Mouse (Mus musculus): ENCODE data around the gene Sema7a. TPM values are rescaled to one million over a fixed set of nuclear protein-coding genes. Genes with fewer than 3 reads are reported as not detected.

The Sema7a gene
- total RNA-seq, 2 experiments from 2014 or later: 9.0 to 14.4 TPM

DNA sequence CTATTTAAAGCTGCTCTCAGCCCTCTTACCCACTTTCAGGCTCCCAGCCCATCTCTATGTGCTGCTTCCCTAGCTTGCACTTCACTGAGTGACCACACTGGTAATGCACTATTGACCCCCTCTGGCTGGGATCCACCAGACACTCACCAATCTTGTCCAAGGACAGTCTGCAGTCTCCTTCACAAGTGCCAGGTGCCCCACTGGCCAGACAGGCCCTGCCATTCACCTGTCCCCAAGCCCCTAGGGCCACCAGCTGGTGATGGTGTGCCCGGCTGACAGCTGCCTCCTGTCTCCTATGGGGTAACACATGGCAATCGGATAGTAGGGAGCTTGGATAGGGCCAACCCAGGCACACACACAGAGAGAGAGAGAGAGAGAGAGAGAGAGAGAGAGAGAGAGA is 2.1 kb downstream of the Sema7a start:
- Histone ChIP-seq H3K4me3 (peak overlapping the region; percentile 97), H3K27ac (peak overlapping the region; percentile 90)
- intact Hi-C loops (cut with DNase I): no loop called here
- no peak for TF ChIP-seq CTCF (IDR thresholded peaks at IDR 0.05)
- DNase-seq: no peak

GRCm38 (mm10) chr9:57943067-57943466 is 3.2 kb downstream of the Sema7a start:
- Histone ChIP-seq H3K4me3 (peak overlapping the region; percentile 97), H3K27ac (peak overlapping the region; percentile 90)
- intact Hi-C loops (cut with DNase I): no loop called here
- TF ChIP-seq CTCF (IDR thresholded peaks at IDR 0.05): no peak
- no peak for DNase-seq

GRCm38 (mm10) chr9:57944572-57944971 is 4.7 kb downstream of the Sema7a start:
- Histone ChIP-seq H3K27ac (peak overlapping the region; percentile 90), H3K4me3 (peak overlapping the region; percentile 97)
- peak; percentile 86 for TF ChIP-seq CTCF (IDR thresholded peaks at IDR 0.05)
- peak; percentile 81 for DNase-seq
- intact Hi-C loops (cut with DNase I): loop anchor here (1.0 kb wide), 1 partner anchor 46 kb away; no protein-coding TSS in a partner anchor

GRCm38 (mm10) chr9:57945771-57946616 is 6.1 kb downstream of the Sema7a start:
- peak overlapping the region; percentile 97 for H3K4me3 ChIP-seq
- peak overlapping the region; percentile 90 for H3K27ac ChIP-seq
- DNase-seq: no peak
- TF ChIP-seq CTCF (IDR thresholded peaks at IDR 0.05): no peak
- intact Hi-C loops (cut with DNase I): no loop called here

- no peak for TF ChIP-seq CTCF (IDR thresholded peaks at IDR 0.05)
- H3K27ac ChIP-seq: peak overlapping the region; percentile 90
- H3K4me3 ChIP-seq: peak overlapping the region; percentile 97
- intact Hi-C loops (cut with DNase I): no loop called here
- peak; percentile 51 for DNase-seq
Observed at GRCm38 (mm10) chr9:57947381-57948030, 7.6 kb downstream of the Sema7a start.

- DNase-seq: no peak
- intact Hi-C loops (cut with DNase I): no loop called here
- Histone ChIP-seq H3K4me3 (peak overlapping the region; percentile 97), H3K27ac (peak overlapping the region; percentile 90)
- TF ChIP-seq CTCF (IDR thresholded peaks at IDR 0.05): no peak
Observed at GRCm38 (mm10) chr9:57948333-57948931, 8.5 kb downstream of the Sema7a start.

GRCm38 (mm10) chr9:57949102-57949704 is 9.3 kb downstream of the Sema7a start:
- Histone ChIP-seq H3K4me3 (peak overlapping the region; percentile 97), H3K27ac (peak overlapping the region; percentile 90)
- DNase-seq: no peak
- intact Hi-C loops (cut with DNase I): no loop called here
- TF ChIP-seq CTCF (IDR thresholded peaks at IDR 0.05): no peak

DNA sequence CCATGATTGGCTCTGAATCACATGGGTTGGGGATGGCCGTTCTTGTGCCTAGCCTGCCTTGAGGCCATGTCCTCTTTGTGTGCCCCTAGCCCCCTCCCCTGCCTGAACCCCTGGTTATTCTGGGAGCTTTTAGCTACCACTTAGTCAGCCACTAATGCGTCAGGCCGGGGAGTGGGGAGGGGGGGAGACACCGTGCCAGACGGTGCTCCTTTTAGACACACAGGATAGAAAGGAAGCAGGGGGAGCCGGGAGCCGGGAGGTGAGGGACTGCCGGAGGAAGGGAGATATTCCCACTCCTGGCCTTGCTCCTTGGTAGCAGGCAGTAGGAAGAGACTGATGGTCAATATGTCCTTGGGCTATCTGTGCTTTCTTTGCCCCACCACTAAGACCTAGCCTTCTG is 10.0 kb downstream of the Sema7a start:
- H3K4me3 ChIP-seq: peak overlapping the region; percentile 97
- no peak for DNase-seq
- peak overlapping the region; percentile 90 for H3K27ac ChIP-seq
- intact Hi-C loops (cut with DNase I): no loop called here
- no peak for TF ChIP-seq CTCF (IDR thresholded peaks at IDR 0.05)

- DNase-seq: no peak
- intact Hi-C loops (cut with DNase I): no loop called here
- no peak for TF ChIP-seq CTCF (IDR thresholded peaks at IDR 0.05)
- peak overlapping the region; percentile 97 for H3K4me3 ChIP-seq
- H3K27ac ChIP-seq: peak overlapping the region; percentile 90
Observed at GRCm38 (mm10) chr9:57950519-57950918, 10.6 kb downstream of the Sema7a start.

DNA sequence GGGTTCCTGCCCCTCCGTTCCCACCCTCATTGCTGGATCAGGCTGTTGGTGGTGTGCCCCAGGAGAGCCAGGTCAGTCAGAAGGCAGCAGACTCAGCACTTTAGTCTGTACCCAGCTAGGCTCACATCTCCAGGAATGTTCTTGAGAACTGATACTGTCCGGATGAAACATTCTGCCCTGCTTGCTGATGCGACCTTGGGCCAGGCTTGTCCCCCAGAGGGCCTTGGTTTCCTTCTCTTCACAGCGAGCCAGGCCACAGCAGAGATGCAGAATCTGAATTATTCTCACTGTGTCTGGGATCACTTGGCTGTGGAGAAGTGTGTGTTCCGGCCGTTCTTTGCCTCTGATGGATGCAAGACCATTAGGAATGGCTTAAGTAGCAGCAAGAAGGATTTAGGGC is 12.1 kb downstream of the Sema7a start:
- peak; percentile 48 for DNase-seq
- intact Hi-C loops (cut with DNase I): no loop called here
- TF ChIP-seq CTCF (IDR thresholded peaks at IDR 0.05): no peak
- peak overlapping the region; percentile 90 for H3K27ac ChIP-seq
- H3K4me3 ChIP-seq: peak overlapping the region; percentile 97

DNA sequence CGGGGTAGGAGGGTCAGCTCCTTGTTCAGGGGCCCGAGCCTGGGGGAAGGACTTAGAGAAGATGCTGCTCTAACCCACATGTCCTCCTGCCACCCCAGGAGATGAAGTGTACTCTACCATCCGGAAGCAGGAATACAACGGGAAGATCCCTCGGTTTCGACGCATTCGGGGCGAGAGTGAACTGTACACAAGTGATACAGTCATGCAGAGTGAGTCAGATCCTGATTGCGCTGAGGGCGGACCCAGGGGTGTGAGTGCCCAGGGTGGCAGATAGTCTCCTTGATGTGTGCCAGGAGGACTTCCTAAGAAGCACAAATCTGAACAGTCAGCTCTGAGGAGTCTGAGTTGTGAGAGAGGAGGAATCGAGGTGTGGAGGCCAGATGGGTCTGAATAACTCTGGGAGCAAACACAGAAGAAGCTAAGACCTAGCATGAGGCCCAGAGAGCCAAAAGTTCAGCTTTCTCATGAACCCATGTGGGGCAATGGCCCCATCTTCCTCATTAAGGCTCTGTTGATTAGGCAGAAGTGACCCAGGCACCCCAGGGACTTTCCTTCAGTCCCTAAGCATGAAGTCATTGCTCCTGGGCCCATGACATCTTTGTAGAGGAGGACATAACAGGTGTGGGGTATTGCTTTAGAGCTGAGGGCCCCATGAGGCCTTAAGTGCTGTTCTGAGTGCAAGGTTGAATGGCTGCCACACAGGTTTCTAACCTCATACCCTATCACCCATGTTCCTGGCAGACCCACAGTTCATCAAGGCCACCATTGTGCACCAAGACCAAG is 15.2 kb downstream of the Sema7a start:
- Histone ChIP-seq H3K4me3 (no peak overlapping the region), H3K27ac (peak overlapping the region; percentile 90)
- intact Hi-C loops (cut with DNase I): no loop called here
- no peak for TF ChIP-seq CTCF (IDR thresholded peaks at IDR 0.05)
- no peak for DNase-seq

- Histone ChIP-seq H3K27ac (no peak overlapping the region), H3K4me3 (no peak overlapping the region)
- TF ChIP-seq CTCF (IDR thresholded peaks at IDR 0.05): no peak
- no peak for DNase-seq
- intact Hi-C loops (cut with DNase I): no loop called here
Observed at GRCm38 (mm10) chr9:57955764-57956163, 15.9 kb downstream of the Sema7a start.

Measured in gastrocnemius, adult 2 months (tissue).